Mouse (Mus musculus): ENCODE measurements around the gene Hrh3. TPM values are rescaled to one million over a fixed set of nuclear protein-coding genes. Genes with fewer than 3 reads are reported as not detected.

The Hrh3 gene
- not detected in 2 replicates for polyA plus RNA-seq (2015; fragmentation: Nextera tagmentation; extraction: Ambion mirVana)

DNA sequence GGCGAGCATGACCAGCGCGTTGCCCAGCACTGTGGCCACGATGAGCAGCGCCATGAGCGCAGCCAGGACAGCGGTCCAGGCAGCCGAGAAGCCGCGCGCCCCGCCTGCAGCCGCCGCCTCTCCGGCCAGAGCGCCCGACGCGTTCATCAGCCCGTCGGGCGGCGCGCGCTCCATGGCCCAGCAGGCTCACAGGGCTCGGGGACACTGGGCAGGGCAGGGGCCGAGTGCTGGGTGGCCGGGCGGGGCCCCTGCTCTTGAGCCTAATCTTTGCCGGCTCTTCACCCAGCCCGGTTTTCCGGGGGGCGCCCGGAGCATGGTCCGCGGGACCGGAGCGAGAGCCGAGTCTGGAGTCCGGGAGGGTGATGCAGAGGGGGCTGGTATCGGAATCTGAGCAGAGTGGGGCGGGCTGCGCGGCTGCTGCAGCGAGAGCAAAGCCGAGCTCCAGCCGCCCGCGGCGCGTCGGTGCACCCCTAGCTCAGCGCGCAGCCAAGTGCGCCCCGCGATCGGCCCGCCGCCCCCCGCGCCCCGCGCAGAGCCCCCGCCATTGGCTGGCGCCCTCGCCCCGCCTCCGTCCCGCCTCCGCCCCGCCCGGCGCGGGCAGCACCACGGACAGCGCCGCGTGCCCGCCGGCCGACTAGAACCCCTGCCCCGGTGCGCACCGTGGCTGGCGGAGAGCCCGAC, at the start of gene Hrh3:
TSS of gene Hrh3 (minus strand) at position 511 of the 681 bp plus-strand sequence.
- H3K27me3 ChIP-seq: peaks cover 87% of the 10 kb centered on the region
- H3K9ac ChIP-seq: no peak within 1 kb of the TSS
- WGBS (ENCODE audit: insufficient replicate concordance): under 1% methylated on average over 84 of the region's 87 CpGs

DNA sequence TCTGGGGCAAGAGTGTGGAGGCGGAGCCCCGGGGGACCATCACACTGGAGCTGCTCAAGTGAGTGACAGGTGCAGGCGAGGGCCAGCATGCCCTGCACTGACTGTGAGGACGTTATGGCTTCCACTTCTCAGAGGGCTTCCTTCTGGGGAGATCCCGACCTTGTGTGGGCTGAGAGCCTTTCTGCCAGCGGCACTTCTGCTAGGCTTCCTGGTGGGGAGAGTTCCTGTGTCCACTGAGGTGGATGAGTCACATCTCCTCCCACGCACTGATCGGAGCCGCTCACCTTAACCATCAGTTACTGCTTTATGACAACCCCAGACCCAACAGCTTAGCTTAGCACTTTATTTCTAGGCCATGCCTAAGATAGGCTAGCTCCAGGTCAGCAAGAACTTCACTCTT, 44.3 kb upstream of the Hrh3 start:
- Histone ChIP-seq H3K4me2 (no peak overlapping the region), H3K36me3 (replicated peaks) (peaks cover 51% of the 10 kb centered on the region), H3K4me1 (replicated peaks) (no peaks in the 10 kb centered on the region), H3K27me3 (no peaks in the 10 kb centered on the region), H3K4me3 (replicated peaks) (no peak overlapping the region), H3K9me3 (replicated peaks) (no peaks in the 10 kb centered on the region), H3K27ac (replicated peaks) (no peak overlapping the region), H3K9ac (no peak overlapping the region)
- no peak for ATAC-seq (ENCODE audit: insufficient read depth)
- 74% methylated on average over 9 of the region's 9 CpGs for WGBS (ENCODE audit: insufficient replicate concordance)

More for the DNA sequence above, at the start of gene Hrh3:
- no peak within 1 kb of the TSS for H3K27ac ChIP-seq (replicated peaks)
- H3K4me2 ChIP-seq: peak within 1 kb of the TSS; percentile 75
- H3K4me1 ChIP-seq (replicated peaks): peaks cover 18% of the 10 kb centered on the region
- H3K4me3 ChIP-seq (replicated peaks): peak within 1 kb of the TSS; percentile 52
- peak; percentile 70 for ATAC-seq (ENCODE audit: insufficient read depth)
- H3K36me3 ChIP-seq (replicated peaks): no peaks in the 10 kb centered on the region
- no peaks in the 10 kb centered on the region for H3K9me3 ChIP-seq (replicated peaks)

DNA sequence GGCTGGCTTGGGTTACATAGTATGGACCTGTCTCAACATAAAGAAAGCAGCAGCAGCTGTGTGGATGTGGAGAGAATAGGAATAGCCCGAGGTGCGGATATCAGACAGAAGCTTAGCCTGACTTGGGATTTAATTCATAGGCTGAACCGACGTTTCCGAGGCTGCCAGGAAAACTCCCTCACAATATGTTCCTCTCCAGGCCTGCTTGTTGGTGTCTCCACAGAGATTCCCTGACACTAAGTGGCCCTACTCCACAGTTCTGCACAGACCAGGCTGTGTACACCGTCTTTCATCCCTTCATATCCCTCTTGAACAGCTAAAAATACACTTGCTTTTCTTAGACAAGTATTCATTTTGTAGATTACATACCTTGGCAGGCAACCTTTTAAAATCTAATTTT, 43.1 kb upstream of the Hrh3 start:
- no peak overlapping the region for H3K9ac ChIP-seq
- no peak for ATAC-seq (ENCODE audit: insufficient read depth)

GRCm38 (mm10) chr2:180146091-180146490, 41.8 kb upstream of the Hrh3 start:
- 75% methylated on average over 2 of the region's 2 CpGs for WGBS (ENCODE audit: insufficient replicate concordance)

More for the DNA sequence above, 43.1 kb upstream of the Hrh3 start:
- Histone ChIP-seq H3K27ac (replicated peaks) (no peak overlapping the region), H3K27me3 (no peaks in the 10 kb centered on the region), H3K4me2 (no peak overlapping the region), H3K4me3 (replicated peaks) (no peak overlapping the region), H3K4me1 (replicated peaks) (no peaks in the 10 kb centered on the region), H3K9me3 (replicated peaks) (no peaks in the 10 kb centered on the region), H3K36me3 (replicated peaks) (peaks cover 45% of the 10 kb centered on the region)
- 71% methylated on average over 6 of the region's 6 CpGs for WGBS (ENCODE audit: insufficient replicate concordance)

DNA sequence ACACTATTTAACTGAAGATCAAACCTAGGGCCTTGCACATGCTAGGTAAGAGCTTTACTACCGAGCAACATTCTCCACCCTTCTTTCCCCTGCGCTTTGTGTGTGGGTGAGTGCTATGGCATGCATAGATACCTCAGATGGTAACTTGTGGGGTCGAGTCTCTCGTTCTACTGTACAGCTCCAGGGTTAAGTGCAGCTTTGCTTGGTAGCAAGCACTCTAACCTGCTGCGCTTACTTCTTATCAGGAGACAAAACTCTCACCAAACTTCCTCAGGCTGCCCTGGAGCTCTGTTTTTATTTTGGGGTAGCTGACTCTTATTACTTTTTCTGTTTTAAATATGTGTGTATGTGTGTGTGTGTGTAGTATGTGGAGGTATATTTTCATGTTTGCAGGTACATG, 31.1 kb upstream of the Hrh3 start:
- H3K27me3 ChIP-seq: no peaks in the 10 kb centered on the region
- no peak overlapping the region for H3K4me2 ChIP-seq
- H3K9ac ChIP-seq: no peak overlapping the region
- no peak for ATAC-seq (ENCODE audit: insufficient read depth)
- H3K4me3 ChIP-seq (replicated peaks): no peak overlapping the region
- peaks cover 13% of the 10 kb centered on the region; the same call in 1 of the 2 replicates for H3K36me3 ChIP-seq (replicated peaks)
- H3K9me3 ChIP-seq (replicated peaks): no peaks in the 10 kb centered on the region
- peaks cover 4% of the 10 kb centered on the region; the same call in 1 of the 2 replicates for H3K4me1 ChIP-seq (replicated peaks)
- WGBS (ENCODE audit: insufficient replicate concordance): 31% methylated on average over 5 of the region's 5 CpGs
- H3K27ac ChIP-seq (replicated peaks): no peak overlapping the region

More at GRCm38 (mm10) chr2:180146091-180146490, 41.8 kb upstream of the Hrh3 start:
- H3K36me3 ChIP-seq (replicated peaks): peaks cover 54% of the 10 kb centered on the region
- no peak overlapping the region for H3K4me2 ChIP-seq
- H3K4me1 ChIP-seq (replicated peaks): no peaks in the 10 kb centered on the region
- H3K4me3 ChIP-seq (replicated peaks): no peak overlapping the region
- no peaks in the 10 kb centered on the region for H3K27me3 ChIP-seq
- no peak overlapping the region for H3K27ac ChIP-seq (replicated peaks)
- no peak overlapping the region for H3K9ac ChIP-seq
- no peak for ATAC-seq (ENCODE audit: insufficient read depth)
- H3K9me3 ChIP-seq (replicated peaks): no peaks in the 10 kb centered on the region

GRCm38 (mm10) chr2:180133911-180134310, 29.6 kb upstream of the Hrh3 start:
- WGBS (ENCODE audit: insufficient replicate concordance): 55% methylated on average over 3 of the region's 3 CpGs
- ATAC-seq (ENCODE audit: insufficient read depth): no peak

DNA sequence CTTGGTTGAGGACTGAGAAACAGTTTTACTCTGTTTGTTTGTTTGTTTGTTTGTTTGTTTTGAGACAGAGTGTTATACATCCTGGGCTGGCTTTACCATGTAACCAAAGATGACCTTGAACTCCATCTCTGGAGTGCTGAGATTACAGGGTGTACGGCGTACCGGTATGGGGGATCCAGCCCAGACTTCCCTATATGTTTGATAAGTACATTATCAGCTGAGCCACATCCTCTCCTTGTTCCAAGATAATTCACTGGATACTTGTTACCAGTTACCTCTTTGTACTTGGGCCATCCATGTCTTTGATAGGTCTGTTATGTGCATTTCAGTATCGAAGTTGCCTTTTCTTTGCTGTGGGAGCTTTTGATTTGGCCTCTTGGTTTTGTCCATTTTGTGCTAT, 28.9 kb upstream of the Hrh3 start:
- H3K9ac ChIP-seq: no peak overlapping the region
- peaks cover 2% of the 10 kb centered on the region; the same call in 1 of the 2 replicates for H3K36me3 ChIP-seq (replicated peaks)
- H3K4me2 ChIP-seq: no peak overlapping the region
- WGBS (ENCODE audit: insufficient replicate concordance): 37% methylated on average over 4 of the region's 4 CpGs
- H3K4me1 ChIP-seq (replicated peaks): peaks cover 4% of the 10 kb centered on the region; the same call in 1 of the 2 replicates
- no peaks in the 10 kb centered on the region for H3K27me3 ChIP-seq
- no peak for ATAC-seq (ENCODE audit: insufficient read depth)
- H3K9me3 ChIP-seq (replicated peaks): no peaks in the 10 kb centered on the region
- no peak overlapping the region for H3K27ac ChIP-seq (replicated peaks)
- H3K4me3 ChIP-seq (replicated peaks): no peak overlapping the region

More at GRCm38 (mm10) chr2:180133911-180134310, 29.6 kb upstream of the Hrh3 start:
- Histone ChIP-seq H3K4me1 (replicated peaks) (peaks cover 4% of the 10 kb centered on the region; the same call in 1 of the 2 replicates), H3K4me3 (replicated peaks) (no peak overlapping the region), H3K4me2 (no peak overlapping the region), H3K9ac (no peak overlapping the region), H3K9me3 (replicated peaks) (no peaks in the 10 kb centered on the region), H3K36me3 (replicated peaks) (peaks cover 9% of the 10 kb centered on the region; the same call in 1 of the 2 replicates), H3K27ac (replicated peaks) (no peak overlapping the region), H3K27me3 (no peaks in the 10 kb centered on the region)

GRCm38 (mm10) chr2:180127675-180128074, 23.4 kb upstream of the Hrh3 start:
- 33% methylated on average over 1 of the region's 1 CpGs for WGBS (ENCODE audit: insufficient replicate concordance)

GRCm38 (mm10) chr2:180126195-180126594, 21.9 kb upstream of the Hrh3 start:
- Histone ChIP-seq H3K36me3 (replicated peaks) (0 out of 2 replicates have a peak, but pooled peaks cover 5% of the 10 kb centered on the region), H3K4me1 (replicated peaks) (peaks cover 19% of the 10 kb centered on the region), H3K4me2 (no peak overlapping the region), H3K9ac (no peak overlapping the region), H3K27ac (replicated peaks) (no peak overlapping the region), H3K4me3 (replicated peaks) (no peak overlapping the region), H3K9me3 (replicated peaks) (no peaks in the 10 kb centered on the region), H3K27me3 (no peaks in the 10 kb centered on the region)
- ATAC-seq (ENCODE audit: insufficient read depth): no peak
- WGBS (ENCODE audit: insufficient replicate concordance): 24% methylated on average over 4 of the region's 4 CpGs

More at GRCm38 (mm10) chr2:180127675-180128074, 23.4 kb upstream of the Hrh3 start:
- Histone ChIP-seq H3K27me3 (no peaks in the 10 kb centered on the region), H3K9me3 (replicated peaks) (no peaks in the 10 kb centered on the region), H3K27ac (replicated peaks) (no peak overlapping the region), H3K9ac (no peak overlapping the region), H3K36me3 (replicated peaks) (0 out of 2 replicates have a peak, but pooled peaks cover 5% of the 10 kb centered on the region), H3K4me2 (no peak overlapping the region), H3K4me3 (replicated peaks) (no peak overlapping the region), H3K4me1 (replicated peaks) (peaks cover 18% of the 10 kb centered on the region)
- no peak for ATAC-seq (ENCODE audit: insufficient read depth)

GRCm38 (mm10) chr2:180124192-180124591, 19.9 kb upstream of the Hrh3 start:
- H3K4me1 ChIP-seq (replicated peaks): peaks cover 36% of the 10 kb centered on the region
- no peak overlapping the region for H3K4me3 ChIP-seq (replicated peaks)
- 58% methylated on average over 2 of the region's 2 CpGs for WGBS (ENCODE audit: insufficient replicate concordance)
- H3K27me3 ChIP-seq: no peaks in the 10 kb centered on the region
- H3K9me3 ChIP-seq (replicated peaks): no peaks in the 10 kb centered on the region
- H3K9ac ChIP-seq: no peak overlapping the region
- no peak overlapping the region for H3K27ac ChIP-seq (replicated peaks)
- ATAC-seq (ENCODE audit: insufficient read depth): no peak
- H3K4me2 ChIP-seq: no peak overlapping the region
- 0 out of 2 replicates have a peak, but pooled peaks cover 5% of the 10 kb centered on the region for H3K36me3 ChIP-seq (replicated peaks)

DNA sequence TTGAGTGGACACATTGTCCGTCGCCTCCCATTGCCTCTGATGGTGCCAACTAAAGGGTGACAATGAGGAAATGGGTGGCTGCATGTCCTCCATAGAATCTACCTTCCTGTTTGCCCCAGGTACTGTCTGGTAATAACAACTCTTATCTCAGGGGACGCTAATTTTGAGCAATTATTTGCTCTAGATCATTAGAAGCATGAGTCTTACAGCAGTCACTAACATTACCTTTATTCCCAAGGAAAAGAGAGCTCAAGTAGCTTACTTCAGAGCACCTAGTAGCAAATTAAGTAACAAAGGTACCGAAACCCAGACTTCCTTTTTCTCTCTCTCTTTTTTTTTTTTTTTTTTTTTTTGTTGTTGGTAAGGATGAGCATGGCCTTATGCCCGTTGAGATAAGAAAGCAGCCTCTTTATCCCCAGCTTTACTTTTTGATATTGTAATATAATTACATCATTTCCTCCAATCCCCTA, 16.0 kb upstream of the Hrh3 start:
- H3K4me1 ChIP-seq (replicated peaks): peaks cover 48% of the 10 kb centered on the region
- H3K36me3 ChIP-seq (replicated peaks): 0 out of 2 replicates have a peak, but pooled peaks cover 5% of the 10 kb centered on the region
- H3K4me2 ChIP-seq: peak overlapping the region; percentile 95
- H3K27me3 ChIP-seq: peaks cover 24% of the 10 kb centered on the region
- WGBS (ENCODE audit: insufficient replicate concordance): 24% methylated on average over 5 of the region's 5 CpGs
- peak overlapping the region; percentile 83 for H3K9ac ChIP-seq
- ATAC-seq (ENCODE audit: insufficient read depth): no peak
- no peaks in the 10 kb centered on the region for H3K9me3 ChIP-seq (replicated peaks)
- H3K4me3 ChIP-seq (replicated peaks): peak overlapping the region; percentile 93
- peak overlapping the region; percentile 83; the same call in 1 of the 2 replicates for H3K27ac ChIP-seq (replicated peaks)
